Mouse (Mus musculus) brain, embryonic 14.5 days (tissue): ENCODE results near the gene Rdh7. TPM values are rescaled to one million over a fixed set of nuclear protein-coding genes. Genes with fewer than 3 reads are reported as not detected.
"Not testable (repeated sequence)": the region's sequence is repeated elsewhere in the genome, so short reads cannot be mapped to it uniquely, and the experiment has no call there.

Source experiments
- DNase-seq: peaks from one replicate; pipeline ENCODE4 v3.0.0-alpha.2; 2011; ENCODE audit warnings: low read depth
- CTCF ChIP-seq: fragments of 200-500 bp; IDR thresholded peaks from 2 replicates; pipeline ENCODE4 v1.5.1; 2012; ENCODE audit warnings: inconsistent platforms, mild to moderate bottlenecking, moderate library complexity, borderline replicate concordance; ENCODE audit not compliant: insufficient read depth, insufficient read length; ENCODE audit errors: extremely low read depth
- POLR2A ChIP-seq: fragments of 200-500 bp; IDR thresholded peaks from 2 replicates; pipeline ENCODE4 v1.6.1; 2012; ENCODE audit warnings: mild to moderate bottlenecking, inconsistent platforms, borderline replicate concordance; ENCODE audit not compliant: poor library complexity, insufficient read depth, insufficient read length, severe bottlenecking; ENCODE audit errors: extremely low read depth
- polyA plus RNA-seq: library from polyadenylated mRNA; depleted of rRNA; stranded (reverse); fragments of >200 nt; gene quantifications from 2 replicates; pipeline ENCODE4 v1.2.3, GENCODE M21; 2012; rRNA removed

Rdh7 gene
- polyA plus RNA-seq, 1 experiment: not detected

DNA sequence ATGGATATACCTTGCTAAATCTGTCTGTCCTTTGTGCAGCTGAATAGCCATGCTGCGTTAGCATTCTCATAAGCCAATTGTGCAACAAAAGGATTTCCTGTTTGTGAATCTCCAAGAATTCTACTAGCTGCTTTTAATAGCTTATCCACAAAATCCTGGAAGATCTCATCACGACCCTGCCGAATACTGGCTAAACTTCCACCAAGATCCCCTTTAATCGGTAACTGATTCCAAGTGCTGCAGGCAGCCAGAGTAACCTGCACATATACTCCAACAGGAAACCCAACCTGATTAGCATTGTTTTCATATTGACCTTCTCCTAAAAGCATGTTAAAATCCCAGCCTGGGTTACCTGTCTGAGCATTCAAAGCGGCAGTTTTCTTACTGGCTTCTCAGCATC is 53.3 kb downstream of the Rdh7 start:
- TF ChIP-seq CTCF: no peak
- no peak for TF ChIP-seq POLR2A
- no peak for DNase-seq

GRCm38 (mm10) chr10:127834186-127834585 is 54.4 kb downstream of the Rdh7 start:
- DNase-seq: not testable (repeated sequence)

Other genes starting within 250 kb of the Rdh7 start
- 5.7 and 7.4 TPM in 2 replicates for gene Stat6, start 245.8 kb downstream of the Rdh7 start, polyA plus RNA-seq
- 6.4 and 10.7 TPM in 2 replicates for gene Nemp1, start 221.9 kb downstream of the Rdh7 start, polyA plus RNA-seq
- gene Nab2, start 220.2 kb downstream of the Rdh7 start, polyA plus RNA-seq: 7.4 and 8.0 TPM in 2 replicates
- 2.0 and 2.6 TPM in 2 replicates for gene Myo1a, start 183.6 kb downstream of the Rdh7 start, polyA plus RNA-seq
- 0.74 and 2.1 TPM in 2 replicates for gene Tac2, start 164.3 kb downstream of the Rdh7 start, polyA plus RNA-seq
- 14.9 and 18.7 TPM in 2 replicates for gene Zbtb39, start 149.3 kb downstream of the Rdh7 start, polyA plus RNA-seq
- gene Gpr182, start 137.1 kb downstream of the Rdh7 start, polyA plus RNA-seq: 0.83 and 1.2 TPM in 2 replicates
- gene Rdh1, start 129.1 kb downstream of the Rdh7 start, polyA plus RNA-seq: 0.06 and 0.12 TPM in 2 replicates
- gene Rdh16f1, start 129.0 kb downstream of the Rdh7 start, polyA plus RNA-seq: 0.29 TPM in 1 of 2 replicates, not detected in the other
- gene Rdh9, start 112.4 kb downstream of the Rdh7 start, polyA plus RNA-seq: 0.05 and 0.34 TPM in 2 replicates
- gene Rdh16, start 87.7 kb downstream of the Rdh7 start, polyA plus RNA-seq: 0.03 TPM in 1 of 2 replicates, not detected in the other
- not detected in 2 replicates for gene Rdh19, start 38.9 kb downstream of the Rdh7 start, polyA plus RNA-seq
- not detected in 2 replicates for gene Rdh16f2, start 22.3 kb downstream of the Rdh7 start, polyA plus RNA-seq
- 0.06 TPM in 1 of 2 replicates, not detected in the other for gene Sdr9c7, start 9.7 kb upstream of the Rdh7 start, polyA plus RNA-seq
- not detected in 2 replicates for gene Hsd17b6, start 118.8 kb upstream of the Rdh7 start, polyA plus RNA-seq
- gene Prim1, start 126.4 kb upstream of the Rdh7 start, polyA plus RNA-seq: 25.4 and 35.6 TPM in 2 replicates
- 286 and 390 TPM in 2 replicates for gene Naca, start 146.8 kb upstream of the Rdh7 start, polyA plus RNA-seq
- gene Ptges3, start 170.1 kb upstream of the Rdh7 start, polyA plus RNA-seq: 67.9 and 97.4 TPM in 2 replicates
- gene Atp5b, start 194.5 kb upstream of the Rdh7 start, polyA plus RNA-seq: 1,616 and 2,161 TPM in 2 replicates
- gene Baz2a, start 202.8 kb upstream of the Rdh7 start, polyA plus RNA-seq: 32.2 and 33.1 TPM in 2 replicates